Mouse (Mus musculus) layer of hippocampus, adult 2 months (tissue): ENCODE measurements around the gene Cth. TPM values are rescaled to one million over a fixed set of nuclear protein-coding genes. Genes with fewer than 3 reads are reported as not detected.
A peak's percentile ranks its signal among the peaks of the same experiment; 100 is the strongest.
"Not testable (repeated sequence)": the region's sequence is repeated elsewhere in the genome, so short reads cannot be mapped to it uniquely, and the experiment has no call there.

Experiments used
- DNase-seq, 2 experiments: peaks; one replicate each; pipeline ENCODE4 v3.0.0; 2022; ENCODE audit warnings: low spot score in 2 of 2
- H3K27ac ChIP-seq: fragments of 200-600 bp; 2 replicates; pipeline ENCODE4 v1.8.1; 2022
- H3K4me3 ChIP-seq: fragments of 200-600 bp; 2 replicates; pipeline ENCODE4 v1.8.1; 2022; ENCODE audit warnings: mild to moderate bottlenecking
- CTCF ChIP-seq: fragments of 200-600 bp; conservative IDR thresholded peaks from 2 replicates; pipeline ENCODE4 v1.8.1; 2022; ENCODE audit warnings: antibody characterized with exemption, mild to moderate bottlenecking, moderate library complexity
- long read RNA-seq, 2 experiments: library from polyadenylated mRNA; stranded (forward); transcript quantifications; one replicate each; pipeline ENCODE4 v2.0.0; 2021; ENCODE audit warnings: borderline mapping rate in 2 of 2
- total RNA-seq, 2 experiments: library from RNA; stranded (reverse); gene quantifications; 2 replicates each; pipeline ENCODE4 v1.2.3; 2021

Gene Cth
- total RNA-seq = 1 to 10 TPM; 6.5 to 6.6 TPM
- long read RNA-seq, experiment 1, transcript Cth-201 (12 exons, 1,815 nt) = major isoform, 7 of 8 reads
- long read RNA-seq, experiment 1, partial matches to known transcripts = 1 of 8 reads
- long read RNA-seq, experiment 1, other reads (novel, unspliced or antisense) = 0 of 8 reads
- long read RNA-seq, experiment 2, transcript Cth-201 (12 exons, 1,815 nt) = major isoform, 14 of 14 reads
- long read RNA-seq, experiment 2, partial matches to known transcripts = 0 of 14 reads
- long read RNA-seq, experiment 2, other reads (novel, unspliced or antisense) = 0 of 14 reads

DNA sequence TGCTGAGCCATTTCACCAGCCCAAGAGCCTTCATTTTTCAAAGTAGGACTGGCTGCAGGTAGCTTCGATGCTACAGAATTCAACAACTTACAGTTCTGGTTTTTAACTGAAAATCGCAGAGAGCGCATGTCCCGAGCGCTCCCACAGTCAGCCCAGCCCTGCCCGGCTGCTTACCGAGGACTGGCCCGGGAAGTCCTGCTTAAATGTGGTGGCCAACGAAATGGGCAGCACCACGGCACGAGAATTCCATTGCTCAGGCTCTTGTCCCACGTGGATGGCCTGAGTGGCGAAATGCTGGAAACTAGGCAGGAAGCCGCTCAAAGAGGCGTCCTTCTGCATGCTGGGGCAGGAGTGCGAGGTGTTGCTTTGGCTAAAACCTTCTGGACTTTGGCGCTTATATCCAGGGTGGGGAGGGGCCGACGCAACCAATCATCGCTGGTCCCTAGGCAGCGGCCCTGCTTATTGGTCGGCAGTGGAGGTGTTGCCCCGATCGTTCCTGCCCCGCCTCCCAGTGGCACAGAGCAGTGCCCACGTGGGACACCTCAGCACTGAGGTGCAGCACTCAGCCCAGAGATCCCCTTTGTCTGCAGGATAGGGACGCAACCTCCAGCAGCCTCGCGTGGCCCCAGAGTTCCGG, at the start of gene Cth:
Cth (minus strand) TSS at position 386 of the 637 bp plus-strand sequence.
- peak within 1 kb of the TSS; percentile 90 for H3K27ac ChIP-seq
- peak; percentile 82 to 89 for DNase-seq

DNA sequence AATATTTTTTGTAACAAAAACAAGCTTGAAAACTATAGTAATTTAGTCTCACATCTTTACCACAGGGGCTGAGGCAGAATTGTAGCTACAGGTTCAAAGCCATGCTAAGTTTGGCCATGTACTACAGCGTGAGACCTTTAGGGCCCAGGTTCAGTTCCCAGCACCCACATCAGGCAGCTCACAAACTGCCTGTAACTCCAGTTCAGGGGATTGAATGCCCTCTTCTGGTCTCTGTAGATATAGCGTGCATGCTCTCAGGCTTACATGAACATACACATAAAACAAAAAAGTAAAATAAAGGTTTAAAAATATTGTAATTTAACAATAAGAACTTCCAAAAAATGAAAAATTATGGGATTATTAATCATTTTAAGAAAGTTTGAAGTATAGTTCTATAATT, 48.4 kb upstream of the Cth start:
- H3K4me3 ChIP-seq = no peak overlapping the region
- TF ChIP-seq CTCF = 0 out of 2 replicates have a peak, but pooled peaks have one; percentile 11

More for the DNA sequence above, at the start of gene Cth:
- no peak for TF ChIP-seq CTCF
- peak within 1 kb of the TSS; percentile 76 for H3K4me3 ChIP-seq

GRCm38 (mm10) chr3:157971151-157971550, 46.3 kb upstream of the Cth start:
- TF ChIP-seq CTCF = no peak
- H3K27ac ChIP-seq = no peak overlapping the region
- no peak for DNase-seq
- no peak overlapping the region for H3K4me3 ChIP-seq

More for the DNA sequence above, 48.4 kb upstream of the Cth start:
- DNase-seq = no peak
- H3K27ac ChIP-seq = no peak overlapping the region

GRCm38 (mm10) chr3:157957320-157957719, 32.4 kb upstream of the Cth start:
- no peak for TF ChIP-seq CTCF
- 0 out of 2 replicates have a peak overlapping the region, but pooled peaks have one; percentile 33 for H3K27ac ChIP-seq
- no peak for DNase-seq
- no peak overlapping the region for H3K4me3 ChIP-seq

- TF ChIP-seq CTCF = no peak
- Histone ChIP-seq H3K27ac (peak overlapping the region; percentile 54; the same call in 1 of the 2 replicates), H3K4me3 (no peak overlapping the region)
- no peak for DNase-seq
Measured at GRCm38 (mm10) chr3:157956201-157956600, 31.3 kb upstream of the Cth start.

DNA sequence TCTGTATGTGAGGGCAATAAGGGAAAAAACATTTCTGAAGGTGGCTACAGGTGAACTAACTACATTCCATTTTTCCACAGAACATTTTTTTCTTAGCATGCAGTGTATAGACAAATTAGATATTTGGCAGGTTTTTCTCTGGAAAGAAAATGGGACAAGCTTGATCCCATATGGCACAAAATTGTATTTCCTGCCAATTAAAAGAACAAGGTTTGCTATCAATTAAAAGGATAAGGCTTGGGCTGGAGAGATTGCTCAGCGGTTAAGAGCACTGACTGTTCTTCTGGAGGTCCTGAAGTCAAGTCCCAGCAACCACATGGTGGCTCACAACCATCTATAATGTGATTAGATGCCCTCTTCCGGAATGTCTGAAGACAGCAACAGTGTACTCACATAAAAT, 30.6 kb upstream of the Cth start:
- DNase-seq = peak in 1 of 2 experiments; percentile 29
- Histone ChIP-seq H3K27ac (peak overlapping the region; percentile 54), H3K4me3 (no peak overlapping the region)
- peak; percentile 24 for TF ChIP-seq CTCF

DNA sequence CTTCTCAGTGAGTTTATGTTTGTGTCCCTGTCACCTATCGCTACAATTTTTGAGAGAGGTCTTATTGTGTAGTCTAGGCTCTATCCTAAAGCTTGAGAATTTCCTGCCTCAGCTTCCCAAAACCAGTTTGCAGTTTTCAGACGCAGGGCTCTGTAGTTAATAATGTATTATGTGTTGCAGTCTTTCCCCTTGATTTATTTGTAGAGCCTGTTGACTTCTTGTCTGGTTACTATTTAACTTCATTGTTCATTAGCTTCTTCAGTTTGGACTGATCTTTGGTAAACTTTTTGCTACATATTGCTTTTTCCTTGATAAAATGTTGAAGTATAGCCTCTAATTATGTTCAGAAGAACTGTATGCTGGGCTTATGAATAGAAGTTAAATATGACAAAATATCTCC, 27.8 kb upstream of the Cth start:
- H3K27ac ChIP-seq = no peak overlapping the region
- no peak for TF ChIP-seq CTCF
- DNase-seq = no peak
- no peak overlapping the region for H3K4me3 ChIP-seq

GRCm38 (mm10) chr3:157947383-157948280, 22.8 kb upstream of the Cth start:
- H3K27ac ChIP-seq = peak overlapping the region; percentile 99
- H3K4me3 ChIP-seq = peak overlapping the region; percentile 96
- TF ChIP-seq CTCF = no peak
- peak in 1 of 2 experiments; percentile 22 for DNase-seq

- TF ChIP-seq CTCF = no peak
- peak; percentile 90 for DNase-seq
- H3K27ac ChIP-seq = peak within 1 kb of the TSS; percentile 99
- peak within 1 kb of the TSS; percentile 96 for H3K4me3 ChIP-seq
Measured at GRCm38 (mm10) chr3:157946843-157947358, 22.0 kb upstream of the Cth start, which contains the start of gene Ankrd13c. TSS of gene Ankrd13c (plus strand) at chr3:157947239.

- H3K4me3 ChIP-seq = no peak overlapping the region
- H3K27ac ChIP-seq = no peak overlapping the region
- DNase-seq = no peak
- no peak for TF ChIP-seq CTCF
Measured at GRCm38 (mm10) chr3:157938585-157938984, 13.7 kb upstream of the Cth start.

GRCm38 (mm10) chr3:157934301-157934823, 9.5 kb upstream of the Cth start:
- no peak overlapping the region for H3K4me3 ChIP-seq
- no peak overlapping the region for H3K27ac ChIP-seq
- no peak for DNase-seq
- no peak for TF ChIP-seq CTCF

DNA sequence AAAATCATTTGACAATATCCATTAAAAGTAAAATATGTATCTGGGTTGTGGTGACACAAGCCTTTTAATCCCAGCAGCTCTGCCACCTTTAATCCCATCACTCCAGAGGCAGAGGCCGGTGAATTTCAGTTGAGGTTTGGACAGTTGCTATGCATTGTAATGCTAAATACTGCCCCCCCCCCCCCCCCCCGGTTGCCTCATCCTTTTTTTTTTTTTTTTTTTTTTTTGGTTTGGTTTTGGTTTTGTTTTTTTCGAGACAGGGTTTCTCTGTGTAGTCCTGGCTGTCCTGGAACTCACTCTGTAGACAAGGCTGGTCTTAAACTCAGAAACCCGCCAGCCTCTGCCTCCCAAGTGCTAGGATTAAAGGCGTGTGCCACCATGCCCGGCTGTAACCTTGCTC, 8.3 kb upstream of the Cth start:
- not testable (repeated sequence) for DNase-seq, H3K4me3 ChIP-seq

GRCm38 (mm10) chr3:157932074-157932473, 7.2 kb upstream of the Cth start:
- Histone ChIP-seq H3K27ac (no peak overlapping the region), H3K4me3 (no peak overlapping the region)
- no peak for DNase-seq
- TF ChIP-seq CTCF = no peak

More for the DNA sequence above, 8.3 kb upstream of the Cth start:
- not testable (repeated sequence) for H3K27ac ChIP-seq
